Mouse (Mus musculus): ENCODE measurements around the gene Ubap1.

DNA sequence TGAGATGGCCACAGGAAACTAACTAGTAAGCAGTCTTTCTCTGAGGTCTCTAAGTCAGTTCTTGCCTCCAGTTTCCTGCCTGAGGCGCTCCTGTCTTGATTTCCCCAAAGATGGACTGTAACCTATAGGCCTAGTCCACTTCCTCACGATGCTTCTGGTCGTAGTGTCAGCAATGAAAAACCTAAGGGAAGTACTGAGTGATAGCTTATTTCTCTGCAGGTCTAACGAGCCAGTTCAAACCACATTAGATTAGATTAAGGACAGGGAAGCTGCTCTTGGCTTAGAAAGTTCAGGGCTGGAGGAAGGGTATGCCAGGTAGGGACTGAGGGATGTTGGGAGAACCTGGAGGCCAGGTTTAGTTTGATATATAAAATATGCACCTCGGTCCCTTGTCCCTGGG lies 52.8 kb downstream of the Ubap1 start:
- no peak for TF ChIP-seq GATA1 (IDR thresholded peaks at IDR 0.05; ENCODE audit: borderline replicate concordance, low read length)
- no peak for TF ChIP-seq FLI1 (IDR thresholded peaks at IDR 0.05; ENCODE audit: low read length)
